Mouse (Mus musculus): ENCODE measurements around the gene Hepacam.

- TF ChIP-seq ZNF384 (IDR thresholded peaks at IDR 0.05; ENCODE audit: low read depth, low read length) (no peak), ZC3H11A (IDR thresholded peaks at IDR 0.05; ENCODE audit: borderline replicate concordance, low read depth, low read length) (no peak), CHD2 (IDR thresholded peaks at IDR 0.05; ENCODE audit: low read depth, low read length) (no peak), MAFK (IDR thresholded peaks at IDR 0.05; ENCODE audit: insufficient read depth, low read depth, low read length) (no peak)
Observed at GRCm38 (mm10) chr9:37432026-37432666, 65.0 kb downstream of the Hepacam start.
